Mouse (Mus musculus) testis, adult 2 months (tissue): Measurements from ENCODE around the gene Aunip.

Experiments
- CTCF ChIP-seq: fragments of 200-500 bp; IDR thresholded peaks from 2 replicates; pipeline ENCODE4 v1.5.1; 2012; ENCODE audit warnings: low read depth, mild to moderate bottlenecking, inconsistent platforms, low read length, moderate library complexity; ENCODE audit not compliant: control insufficient read depth, insufficient read depth, insufficient replicate concordance
- POLR2A ChIP-seq: fragments of 200-500 bp; IDR thresholded peaks from 2 replicates; pipeline ENCODE4 v1.6.1; 2012; ENCODE audit warnings: low read depth, mild to moderate bottlenecking, inconsistent platforms, low read length, moderate library complexity; ENCODE audit not compliant: control insufficient read depth

GRCm38 (mm10) chr4:134505303-134505789 is 5.5 kb upstream of the Aunip start:
- no peak for TF ChIP-seq CTCF
- TF ChIP-seq POLR2A: no peak
